Mouse (Mus musculus) forebrain, embryonic 10.5 days (tissue): ENCODE measurements around the gene Coa3. TPM values are rescaled to one million over a fixed set of nuclear protein-coding genes. Genes with fewer than 3 reads are reported as not detected.
"Not testable (repeated sequence)": the region's sequence is repeated elsewhere in the genome, so short reads cannot be mapped to it uniquely, and the experiment has no call there.

Experiments used
- DNase-seq: peaks from one replicate; pipeline ENCODE4 v3.0.0-alpha.2; 2017; ENCODE audit warnings: low spot score; ENCODE audit errors: extremely low spot score
- H3K27ac ChIP-seq: fragments of 300-500 bp; sonication (generic); 2 replicates; pipeline ENCODE4 v1.5.1; 2016; ENCODE audit warnings: mild to moderate bottlenecking
- H3K27me3 ChIP-seq: fragments of 300-500 bp; sonication (generic); 2 replicates; pipeline ENCODE4 v1.6.1; 2016; ENCODE audit warnings: mild to moderate bottlenecking; ENCODE audit not compliant: poor library complexity, severe bottlenecking
- H3K36me3 ChIP-seq: fragments of 300-500 bp; sonication (generic); replicated peaks from 2 replicates; pipeline ENCODE4 v1.6.1; 2016; ENCODE audit warnings: mild to moderate bottlenecking, moderate library complexity
- H3K4me1 ChIP-seq: fragments of 300-500 bp; sonication (generic); 2 replicates; pipeline ENCODE4 v1.6.1; 2016
- H3K4me3 ChIP-seq: fragments of 300-500 bp; sonication (generic); 2 replicates; pipeline ENCODE4 v1.5.1; 2016; ENCODE audit warnings: mild to moderate bottlenecking, moderate library complexity
- H3K9me3 ChIP-seq: fragments of 300-500 bp; sonication (generic); 2 replicates; pipeline ENCODE4 v1.6.1; 2016; ENCODE audit warnings: mild to moderate bottlenecking, moderate library complexity
- WGBS: fragments of 180-500 bp; shearing (Covaris S2); methylation state at CpG from one replicate; pipeline ENCODE4 v1.1.7; 2016; 5-methylcytosine and 5-hydroxymethylcytosine counted together
- polyA plus RNA-seq: library from polyadenylated mRNA; unstranded; fragments of >200 nt; fragmentation: Nextera tagmentation; extraction: Ambion mirVana; gene quantifications from 2 replicates; pipeline ENCODE4 v1.2.1, GENCODE M21; 2016

Gene Coa3
- polyA plus RNA-seq: 186 and 194 TPM in 2 replicates

DNA sequence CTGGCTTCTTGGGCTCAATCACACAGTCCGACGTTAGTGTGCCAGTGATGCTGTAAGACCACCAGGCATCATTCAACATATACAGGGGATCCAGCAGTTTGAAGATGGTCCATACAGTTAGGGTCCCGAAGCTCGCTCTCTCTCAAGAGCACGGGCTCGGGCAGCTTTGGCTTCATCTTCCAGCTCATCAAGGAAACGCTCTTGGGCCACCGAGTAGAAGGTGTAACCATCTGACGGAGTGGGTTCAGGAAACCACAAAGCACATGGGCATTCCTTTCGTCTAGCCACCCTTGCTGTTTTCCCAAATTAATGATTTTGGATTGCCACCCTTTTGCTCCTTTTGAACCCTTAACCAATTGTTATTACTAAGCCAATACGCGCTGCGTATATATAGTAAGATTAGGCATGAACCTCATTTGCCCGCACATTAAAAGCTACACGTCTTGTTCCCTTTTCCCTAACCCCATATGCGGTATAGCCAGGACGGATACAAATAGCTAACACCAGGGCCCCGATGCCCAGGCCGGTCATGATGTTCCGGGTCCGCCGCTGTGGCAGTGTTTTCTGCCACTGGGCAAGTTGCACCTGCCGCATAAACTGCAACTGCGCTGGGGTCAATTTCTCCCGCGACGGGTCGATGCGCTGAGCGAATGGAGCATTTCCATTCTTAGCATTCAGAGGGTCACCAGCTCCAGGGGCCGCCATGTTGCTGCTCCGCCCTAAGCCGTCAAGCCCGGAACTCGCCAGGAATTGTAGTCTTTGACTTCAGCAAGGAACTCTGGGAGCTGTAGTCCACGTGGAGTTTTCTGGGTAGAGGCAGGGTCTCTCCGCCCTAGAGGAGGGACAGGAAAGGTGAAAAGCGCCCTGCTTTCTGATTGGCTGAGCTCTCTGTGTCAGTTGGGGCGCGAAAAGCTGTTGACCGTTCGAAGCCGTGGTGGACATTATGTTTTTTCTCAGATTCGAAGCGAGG, at the start of gene Coa3, which contains the start of gene Cntd1:
Gene Coa3 (minus strand): TSS at position 892 of the 970 bp plus-strand sequence.
Gene Cntd1 (plus strand): TSS at position 790 of the 970 bp plus-strand sequence.
- WGBS: 12% methylated on average over 45 of the region's 45 CpGs
- DNase-seq: peak; percentile 89
- H3K27me3 ChIP-seq: peaks cover 62% of the 10 kb centered on the region
- H3K4me1 ChIP-seq: peaks cover 48% of the 10 kb centered on the region
- H3K9me3 ChIP-seq: no peaks in the 10 kb centered on the region
- H3K4me3 ChIP-seq: peak within 1 kb of the TSS; percentile 89
- H3K27ac ChIP-seq: peak within 1 kb of the TSS; percentile 89
- peaks cover 18% of the 10 kb centered on the region for H3K36me3 ChIP-seq

DNA sequence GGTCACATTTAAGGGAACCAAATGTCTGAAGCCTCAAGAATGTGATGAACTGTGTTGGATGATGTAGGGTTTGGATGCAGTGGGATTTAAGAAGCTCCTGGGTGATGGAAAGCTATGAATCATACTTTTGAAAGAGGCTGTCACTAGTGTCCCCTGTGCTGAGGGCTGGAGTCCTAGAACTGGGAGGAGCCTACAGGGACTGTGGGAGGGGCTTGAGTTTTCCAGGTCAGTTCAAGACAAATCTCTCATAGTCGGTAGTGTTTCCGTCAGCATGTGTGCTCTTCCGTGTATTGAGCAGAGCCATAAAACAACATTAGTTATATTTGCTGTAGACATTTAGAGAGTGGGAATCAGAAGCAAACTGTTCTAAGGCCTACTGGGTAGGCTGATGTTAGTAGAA, 48.4 kb upstream of the Coa3 start:
- WGBS: 56% methylated on average over 3 of the region's 3 CpGs
- H3K27ac ChIP-seq: no peak overlapping the region
- peaks cover 53% of the 10 kb centered on the region for H3K36me3 ChIP-seq
- no peaks in the 10 kb centered on the region for H3K27me3 ChIP-seq
- H3K4me3 ChIP-seq: no peak overlapping the region
- 0 out of 2 replicates have a peak, but pooled peaks cover 3% of the 10 kb centered on the region for H3K4me1 ChIP-seq
- H3K9me3 ChIP-seq: no peaks in the 10 kb centered on the region
- no peak for DNase-seq

DNA sequence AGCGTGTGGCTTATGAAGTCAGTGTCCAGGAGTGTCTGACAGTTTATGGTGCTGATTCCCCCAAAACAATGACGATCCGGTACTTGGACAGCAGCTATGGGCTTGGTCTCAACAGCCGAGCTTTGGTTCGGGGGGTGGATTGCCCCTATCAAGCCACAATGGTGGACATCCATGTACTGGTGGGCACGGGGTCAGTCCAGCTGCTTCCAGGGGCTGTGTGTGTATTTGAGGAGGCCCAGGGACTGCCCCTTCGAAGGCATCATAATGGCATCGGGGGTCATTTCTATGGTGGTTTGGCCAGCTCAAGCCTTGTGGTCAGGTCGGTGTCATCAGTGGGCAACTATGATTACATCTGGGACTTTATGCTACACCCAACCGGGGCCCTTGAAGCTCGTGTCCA, 47.2 kb upstream of the Coa3 start:
- Histone ChIP-seq H3K4me3 (no peak overlapping the region), H3K4me1 (0 out of 2 replicates have a peak, but pooled peaks cover 3% of the 10 kb centered on the region), H3K36me3 (peaks cover 65% of the 10 kb centered on the region), H3K27ac (no peak overlapping the region), H3K9me3 (no peaks in the 10 kb centered on the region), H3K27me3 (no peaks in the 10 kb centered on the region)
- no peak for DNase-seq
- WGBS: 90% methylated on average over 11 of the region's 11 CpGs

DNA sequence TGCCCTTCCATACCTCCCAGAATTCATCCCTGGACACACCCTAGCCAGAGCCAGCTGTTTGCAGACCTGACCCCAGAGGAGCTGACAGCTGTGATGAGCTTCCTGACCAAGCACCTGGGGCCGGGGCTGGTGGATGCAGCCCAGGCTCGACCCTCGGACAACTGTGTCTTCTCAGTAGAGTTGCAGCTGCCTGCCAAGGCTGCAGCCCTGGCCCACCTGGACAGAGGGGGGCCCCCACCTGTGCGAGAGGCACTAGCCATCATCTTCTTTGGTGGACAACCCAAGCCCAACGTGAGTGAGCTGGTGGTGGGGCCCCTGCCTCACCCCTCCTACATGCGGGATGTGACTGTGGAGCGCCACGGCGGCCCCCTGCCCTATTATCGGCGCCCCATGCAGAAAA, 46.3 kb upstream of the Coa3 start:
- not testable (repeated sequence) for H3K4me1 ChIP-seq, H3K4me3 ChIP-seq, DNase-seq, H3K27me3 ChIP-seq, H3K9me3 ChIP-seq, H3K27ac ChIP-seq
- 95% methylated on average over 11 of the region's 11 CpGs for WGBS
- H3K36me3 ChIP-seq: peaks cover 74% of the 10 kb centered on the region

DNA sequence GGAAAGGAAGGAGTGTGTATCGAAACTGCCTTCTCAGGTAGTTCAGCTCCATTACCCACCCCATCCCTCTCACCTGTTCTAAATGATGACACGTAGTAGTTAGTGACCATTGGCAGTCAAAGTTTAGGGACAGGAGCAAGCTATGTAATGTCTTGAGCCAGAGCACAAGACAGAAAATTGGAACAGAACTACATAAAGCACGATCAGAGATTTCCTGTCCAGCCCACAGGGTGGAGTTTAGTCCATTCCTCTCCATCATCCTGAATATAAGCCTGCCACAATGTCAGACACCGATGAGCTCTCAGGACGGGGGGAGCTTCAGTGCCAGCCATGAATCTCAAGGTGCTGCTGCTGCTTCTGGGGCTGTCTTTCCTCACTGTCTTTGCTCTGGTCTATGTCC, 45.8 kb upstream of the Coa3 start, which contains the start of gene Aoc2:
Gene Aoc2 (plus strand): TSS at position 301 of the 400 bp plus-strand sequence.
- 97% methylated on average over 5 of the region's 5 CpGs for WGBS
- Histone ChIP-seq H3K4me1 (no peaks in the 10 kb centered on the region), H3K4me3 (no peak within 1 kb of the TSS), H3K27me3 (no peaks in the 10 kb centered on the region), H3K27ac (no peak within 1 kb of the TSS), H3K9me3 (no peaks in the 10 kb centered on the region), H3K36me3 (peaks cover 79% of the 10 kb centered on the region)
- DNase-seq: no peak

DNA sequence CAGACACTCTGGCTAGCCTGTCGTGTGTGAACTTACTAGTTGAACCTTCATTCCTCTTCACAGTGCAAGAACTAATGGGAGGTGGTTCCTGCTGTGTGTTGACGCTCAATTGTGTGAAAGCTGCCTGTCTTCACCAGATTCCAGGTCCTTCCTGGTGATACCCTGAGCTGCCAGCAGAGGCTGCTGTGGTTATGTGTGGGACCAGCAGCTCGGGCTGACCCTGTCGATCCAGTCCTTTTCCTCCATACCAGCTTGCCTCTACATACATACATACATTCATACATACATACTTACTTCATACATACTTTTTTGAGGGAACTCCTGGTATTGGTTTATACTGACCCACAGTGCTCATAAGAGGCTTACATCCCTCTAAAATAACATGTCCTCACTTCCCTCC, 44.7 kb upstream of the Coa3 start:
- no peaks in the 10 kb centered on the region for H3K4me1 ChIP-seq
- H3K9me3 ChIP-seq: no peaks in the 10 kb centered on the region
- DNase-seq: peak; percentile 62
- peaks cover 87% of the 10 kb centered on the region for H3K36me3 ChIP-seq
- no peaks in the 10 kb centered on the region for H3K27me3 ChIP-seq
- no peak overlapping the region for H3K4me3 ChIP-seq
- 22% methylated on average over 4 of the region's 4 CpGs for WGBS
- H3K27ac ChIP-seq: no peak overlapping the region

DNA sequence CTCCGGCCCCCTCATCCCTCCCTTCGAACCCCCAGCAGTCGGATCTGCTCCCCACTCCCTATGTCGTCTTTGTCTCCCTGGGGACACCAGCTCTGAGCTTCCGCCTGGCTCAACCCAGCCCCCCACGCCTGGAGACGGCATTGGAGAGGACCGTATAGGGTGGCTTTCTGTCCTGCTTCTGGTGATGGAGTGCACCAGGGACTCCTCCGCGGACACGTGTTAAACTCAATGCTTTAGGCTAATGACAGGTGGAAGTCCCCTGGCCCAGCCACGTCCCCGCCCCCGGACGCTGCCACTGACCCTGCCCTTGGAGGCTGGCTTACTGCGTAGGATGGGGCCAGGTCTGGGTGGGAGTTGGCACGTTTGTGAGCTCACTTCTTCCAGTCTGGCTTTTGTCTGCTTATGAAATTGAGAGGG, 37.6 kb upstream of the Coa3 start:
- Histone ChIP-seq H3K4me3 (peak overlapping the region; percentile 99), H3K4me1 (peaks cover 20% of the 10 kb centered on the region), H3K9me3 (no peaks in the 10 kb centered on the region), H3K27ac (peak overlapping the region; percentile 94), H3K36me3 (peaks cover 41% of the 10 kb centered on the region), H3K27me3 (no peaks in the 10 kb centered on the region)
- under 1% methylated on average over 17 of the region's 17 CpGs for WGBS
- no peak for DNase-seq

DNA sequence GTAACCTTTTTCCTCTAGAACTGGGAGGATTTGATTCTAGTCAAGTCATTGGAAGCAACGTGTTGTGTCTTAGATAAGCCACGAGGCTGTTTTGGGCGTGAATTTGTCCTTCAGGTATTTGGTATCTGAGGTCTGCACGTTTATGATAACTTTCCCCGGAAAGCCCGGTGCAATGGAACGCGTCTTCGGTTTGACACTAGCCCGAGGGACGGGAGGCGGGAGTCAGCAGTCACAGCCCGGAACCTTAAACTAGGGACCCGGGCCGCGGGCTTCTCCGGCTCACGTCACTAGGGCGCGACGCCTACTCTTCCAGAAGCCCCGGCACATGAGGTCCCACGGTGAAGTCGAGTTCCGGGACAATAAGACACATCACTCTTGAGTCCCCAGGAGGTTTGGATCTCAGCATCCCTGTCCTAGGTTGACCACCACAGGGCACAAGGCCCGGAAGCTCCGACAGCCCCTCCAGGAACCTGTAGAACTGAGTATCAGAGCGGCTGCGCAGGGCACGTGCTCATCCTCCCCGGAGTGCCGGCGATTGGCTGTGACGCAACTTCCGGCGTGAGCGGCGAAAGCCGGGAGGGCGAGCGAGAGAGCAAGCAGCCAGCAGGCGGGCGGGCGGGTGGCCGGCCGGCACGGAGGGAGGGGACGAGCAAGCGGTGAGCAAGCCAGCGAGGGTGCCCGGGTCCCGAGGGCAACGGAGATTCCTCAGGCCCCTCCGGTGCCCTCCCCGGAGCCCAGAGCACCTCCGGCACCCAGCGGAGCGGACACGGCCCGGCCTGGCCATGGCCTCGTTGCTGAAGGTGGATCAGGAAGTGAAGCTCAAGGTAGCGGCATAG, 37.0 kb upstream of the Coa3 start, which contains the start of gene Psme3:
Gene Psme3 (plus strand): TSS at position 549 of the 836 bp plus-strand sequence.
- peak within 1 kb of the TSS; percentile 94 for H3K27ac ChIP-seq
- H3K4me1 ChIP-seq: peaks cover 20% of the 10 kb centered on the region
- peaks cover 34% of the 10 kb centered on the region for H3K36me3 ChIP-seq
- DNase-seq: peak; percentile 95
- H3K9me3 ChIP-seq: no peaks in the 10 kb centered on the region
- H3K27me3 ChIP-seq: no peaks in the 10 kb centered on the region
- peak within 1 kb of the TSS; percentile 99 for H3K4me3 ChIP-seq
- under 1% methylated on average over 62 of the region's 62 CpGs for WGBS

DNA sequence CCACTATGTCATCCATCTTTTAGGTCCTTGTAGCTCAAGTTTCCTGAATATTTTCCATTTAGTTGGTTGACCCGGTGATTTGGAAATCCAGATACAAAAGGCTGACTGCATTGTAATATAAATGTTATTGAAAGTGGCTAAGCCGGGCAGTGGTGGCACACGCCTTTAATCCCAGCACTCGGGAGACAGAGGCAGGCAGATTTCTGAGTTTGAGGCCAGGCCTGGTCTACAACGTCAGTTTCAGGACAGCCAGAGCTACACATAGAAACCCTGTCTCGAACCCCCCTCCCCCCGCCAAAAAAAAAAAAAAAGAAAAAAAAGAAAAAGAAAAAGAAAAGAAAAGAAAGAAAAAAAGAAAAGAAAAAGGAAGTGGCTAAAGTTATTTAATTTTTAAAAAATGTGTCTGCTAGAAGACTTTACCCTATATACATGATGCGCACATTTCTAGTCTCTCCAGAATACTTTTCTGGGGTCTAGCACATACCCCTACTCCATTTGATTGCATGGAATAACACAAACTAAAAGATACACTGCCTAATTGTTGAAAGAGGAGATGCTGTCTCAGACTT, 36.3 kb upstream of the Coa3 start:
- Histone ChIP-seq H3K27me3 (no peaks in the 10 kb centered on the region), H3K9me3 (no peaks in the 10 kb centered on the region), H3K4me1 (peaks cover 20% of the 10 kb centered on the region), H3K36me3 (peaks cover 27% of the 10 kb centered on the region), H3K4me3 (peak overlapping the region; percentile 99), H3K27ac (peak overlapping the region; percentile 94)
- 85% methylated on average over 8 of the region's 8 CpGs for WGBS
- DNase-seq: no peak

DNA sequence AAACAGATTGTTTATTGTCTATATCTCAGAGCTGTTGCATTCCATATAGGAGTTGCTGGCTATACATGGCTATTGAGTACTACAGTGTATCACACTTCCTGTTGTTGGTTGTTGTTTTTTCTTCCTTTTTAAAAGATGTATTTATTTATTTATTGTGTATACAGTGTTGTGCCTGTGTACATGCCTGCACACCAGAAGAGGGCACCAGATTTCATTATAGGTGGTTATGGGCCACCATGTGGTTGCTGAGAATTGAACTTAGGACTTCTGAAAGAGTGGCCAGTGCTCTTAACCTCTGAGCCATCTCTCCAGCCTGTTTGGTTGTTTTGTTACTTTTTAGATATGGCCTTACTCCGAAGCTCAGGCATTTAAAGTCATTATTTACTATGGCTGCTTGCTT, 35.7 kb upstream of the Coa3 start:
- no peak overlapping the region for H3K4me3 ChIP-seq
- H3K27me3 ChIP-seq: no peaks in the 10 kb centered on the region
- DNase-seq: no peak
- WGBS: 94% methylated on average over 1 of the region's 1 CpGs
- no peak overlapping the region for H3K27ac ChIP-seq
- H3K4me1 ChIP-seq: peaks cover 20% of the 10 kb centered on the region
- H3K9me3 ChIP-seq: no peaks in the 10 kb centered on the region
- peaks cover 21% of the 10 kb centered on the region for H3K36me3 ChIP-seq

DNA sequence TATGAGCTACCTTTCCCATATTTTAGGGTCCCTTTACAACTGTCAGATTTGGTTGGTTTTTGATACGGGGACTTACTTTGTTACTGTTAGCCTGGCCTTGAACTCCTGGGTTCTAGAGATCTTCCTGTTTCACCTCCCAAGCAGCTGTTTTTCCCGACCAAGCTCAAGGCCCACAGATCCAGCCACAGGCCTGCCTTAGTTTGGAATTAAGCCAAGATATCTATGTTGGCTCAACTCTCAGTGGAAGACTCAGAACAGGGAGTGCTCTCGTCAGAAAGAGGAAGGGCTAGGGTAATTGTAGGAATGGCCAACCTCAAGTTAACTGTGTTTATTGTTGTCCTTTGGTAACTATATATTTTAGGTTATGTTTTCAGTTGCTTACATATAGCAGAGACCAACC, 33.2 kb upstream of the Coa3 start:
- no peak for DNase-seq
- H3K4me1 ChIP-seq: peaks cover 11% of the 10 kb centered on the region
- WGBS: 78% methylated on average over 3 of the region's 3 CpGs
- H3K27me3 ChIP-seq: no peaks in the 10 kb centered on the region
- no peak overlapping the region for H3K4me3 ChIP-seq
- H3K27ac ChIP-seq: no peak overlapping the region
- H3K36me3 ChIP-seq: no peaks in the 10 kb centered on the region
- no peaks in the 10 kb centered on the region for H3K9me3 ChIP-seq

DNA sequence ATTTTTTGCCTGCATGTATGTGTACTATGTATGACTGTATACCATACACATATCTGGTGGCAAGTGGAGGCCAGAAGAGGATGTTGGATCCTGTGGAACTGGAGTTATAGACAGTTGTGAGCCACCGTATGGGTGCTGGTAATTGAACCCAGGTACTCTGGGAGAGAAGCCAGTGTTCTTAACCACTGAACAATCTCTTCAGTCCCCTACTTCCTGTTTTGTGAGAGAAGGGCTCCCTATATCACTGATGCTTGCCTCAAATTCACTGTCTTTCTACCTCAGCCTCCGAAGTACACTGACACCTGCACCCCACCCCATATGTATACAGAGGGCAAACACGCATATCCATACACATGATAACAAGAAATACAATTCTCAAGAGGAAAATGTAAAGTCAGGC, 32.2 kb upstream of the Coa3 start:
- DNase-seq: no peak

More for the DNA sequence above, 32.2 kb upstream of the Coa3 start:
- WGBS: 90% methylated on average over 3 of the region's 3 CpGs
- Histone ChIP-seq H3K4me3 (no peak overlapping the region), H3K4me1 (peaks cover 3% of the 10 kb centered on the region; the same call in 1 of the 2 replicates), H3K27ac (no peak overlapping the region), H3K36me3 (no peaks in the 10 kb centered on the region), H3K27me3 (no peaks in the 10 kb centered on the region), H3K9me3 (no peaks in the 10 kb centered on the region)
